Mouse (Mus musculus): Measurements from ENCODE around the gene Lamb1. TPM values are rescaled to one million over a fixed set of nuclear protein-coding genes. Genes with fewer than 3 reads are reported as not detected.

Lamb1 gene
- polyA plus RNA-seq, 1 experiment from 2014 or later: 174 TPM

Other genes with a start within 250 kb of the Lamb1 start
- gene Fam110c, start 191.4 kb upstream of the Lamb1 start, polyA plus RNA-seq (2015; fragmentation: Nextera tagmentation; extraction: Ambion mirVana): 5.9 and 6.7 TPM in 2 replicates
- not detected in 2 replicates for gene Gm6993, start 24.5 kb upstream of the Lamb1 start, polyA plus RNA-seq (2015; fragmentation: Nextera tagmentation; extraction: Ambion mirVana)
- 147 and 154 TPM in 2 replicates for gene Dld, start 86.2 kb downstream of the Lamb1 start, polyA plus RNA-seq (2015; fragmentation: Nextera tagmentation; extraction: Ambion mirVana)
- gene Slc26a3, start 125.6 kb downstream of the Lamb1 start, polyA plus RNA-seq (2015; fragmentation: Nextera tagmentation; extraction: Ambion mirVana): 0.07 and 0.08 TPM in 2 replicates
- 11.9 and 16.5 TPM in 2 replicates for gene Cbll1, start 234.4 kb downstream of the Lamb1 start, polyA plus RNA-seq (2015; fragmentation: Nextera tagmentation; extraction: Ambion mirVana)